Mouse (Mus musculus) heart, embryonic 16.5 days (tissue): ENCODE results near the gene Tmcc3. TPM values are rescaled to one million over a fixed set of nuclear protein-coding genes. Genes with fewer than 3 reads are reported as not detected.

Experiments used
- ATAC-seq: fragments of 200-750 bp; cut with Nextera tagmentation; replicated peaks from 2 replicates; pipeline ENCODE4 v1.8.0; 2017; ENCODE audit warnings: moderate number of reproducible peaks; ENCODE audit not compliant: insufficient read depth, low FRiP score; ENCODE audit errors: extremely low read depth
- H3K27ac ChIP-seq: fragments of 300-500 bp; sonication (generic); 2 replicates; pipeline ENCODE4 v1.5.1; 2014; ENCODE audit warnings: mild to moderate bottlenecking, low read length, control low read depth, moderate library complexity
- H3K27me3 ChIP-seq: fragments of 300-500 bp; sonication (generic); 2 replicates; pipeline ENCODE4 v1.6.1; 2014; ENCODE audit warnings: low read length, mixed read lengths; ENCODE audit not compliant: control insufficient read depth, insufficient read depth
- H3K36me3 ChIP-seq: fragments of 300-500 bp; sonication (generic); 2 replicates; pipeline ENCODE4 v1.6.1; 2014; ENCODE audit not compliant: control insufficient read depth, insufficient read depth
- H3K4me1 ChIP-seq: fragments of 300-500 bp; sonication (generic); 2 replicates; pipeline ENCODE4 v1.6.1; 2014; ENCODE audit warnings: low read length, mixed read lengths; ENCODE audit not compliant: control insufficient read depth, insufficient read depth
- H3K4me2 ChIP-seq: fragments of 300-500 bp; sonication (generic); 2 replicates; pipeline ENCODE4 v1.6.1; 2014; ENCODE audit warnings: low read depth, mild to moderate bottlenecking, control low read depth, low read length
- H3K4me3 ChIP-seq: fragments of 300-500 bp; sonication (generic); 2 replicates; pipeline ENCODE4 v1.5.1; 2014; ENCODE audit warnings: mild to moderate bottlenecking, control low read depth, low read length
- H3K9ac ChIP-seq: fragments of 300-500 bp; sonication (generic); 2 replicates; pipeline ENCODE4 v1.6.1; 2014; ENCODE audit warnings: low read length, control low read depth
- H3K9me3 ChIP-seq: fragments of 300-500 bp; sonication (generic); replicated peaks from 2 replicates; pipeline ENCODE4 v1.6.1; 2016; ENCODE audit warnings: low read length; ENCODE audit not compliant: control insufficient read depth
- WGBS: fragments of 180-500 bp; shearing (Covaris S2); extraction: QIAGEN DNeasy Blood & Tissue Kit; methylation state at CpG from one replicate; pipeline ENCODE4 v1.1.7; 2014; 5-methylcytosine and 5-hydroxymethylcytosine counted together
- polyA plus RNA-seq: library from polyadenylated mRNA; unstranded; fragments of >200 nt; fragmentation: Nextera tagmentation; extraction: Ambion mirVana; gene quantifications from 2 replicates; pipeline ENCODE4 v1.2.1, GENCODE M21; 2015

Tmcc3 gene
- polyA plus RNA-seq, 1 experiment from 2014 or later: 11.4 TPM

DNA sequence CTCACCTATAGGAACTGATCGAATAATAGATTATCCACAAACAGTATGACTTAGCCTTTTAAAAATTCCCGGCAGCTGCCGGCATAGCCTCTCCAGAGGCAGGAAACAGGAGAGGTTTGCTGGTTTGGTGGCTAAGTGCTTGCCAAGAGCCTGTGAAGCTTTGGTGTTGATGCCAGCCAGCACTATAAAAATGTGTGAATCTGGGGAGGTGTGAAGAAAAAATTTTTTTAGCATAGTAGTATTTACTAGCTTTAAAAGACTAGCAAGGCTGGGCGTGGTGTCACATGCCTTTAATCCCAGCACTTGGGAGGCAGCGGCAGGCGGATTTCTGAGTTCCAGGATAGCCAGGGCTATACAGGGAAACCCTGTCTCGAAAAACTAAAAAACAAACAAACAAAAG lies 31.8 kb downstream of the Tmcc3 start:
- no peak overlapping the region for H3K9ac ChIP-seq
- peaks cover 3% of the 10 kb centered on the region; the same call in 1 of the 2 replicates for H3K4me1 ChIP-seq
- WGBS: 79% methylated on average over 7 of the region's 7 CpGs
- no peak for ATAC-seq
- H3K36me3 ChIP-seq: no peaks in the 10 kb centered on the region
- no peak overlapping the region for H3K4me3 ChIP-seq
- H3K4me2 ChIP-seq: no peak overlapping the region
- no peaks in the 10 kb centered on the region for H3K27me3 ChIP-seq
- no peak overlapping the region for H3K27ac ChIP-seq
- H3K9me3 ChIP-seq: no peaks in the 10 kb centered on the region

DNA sequence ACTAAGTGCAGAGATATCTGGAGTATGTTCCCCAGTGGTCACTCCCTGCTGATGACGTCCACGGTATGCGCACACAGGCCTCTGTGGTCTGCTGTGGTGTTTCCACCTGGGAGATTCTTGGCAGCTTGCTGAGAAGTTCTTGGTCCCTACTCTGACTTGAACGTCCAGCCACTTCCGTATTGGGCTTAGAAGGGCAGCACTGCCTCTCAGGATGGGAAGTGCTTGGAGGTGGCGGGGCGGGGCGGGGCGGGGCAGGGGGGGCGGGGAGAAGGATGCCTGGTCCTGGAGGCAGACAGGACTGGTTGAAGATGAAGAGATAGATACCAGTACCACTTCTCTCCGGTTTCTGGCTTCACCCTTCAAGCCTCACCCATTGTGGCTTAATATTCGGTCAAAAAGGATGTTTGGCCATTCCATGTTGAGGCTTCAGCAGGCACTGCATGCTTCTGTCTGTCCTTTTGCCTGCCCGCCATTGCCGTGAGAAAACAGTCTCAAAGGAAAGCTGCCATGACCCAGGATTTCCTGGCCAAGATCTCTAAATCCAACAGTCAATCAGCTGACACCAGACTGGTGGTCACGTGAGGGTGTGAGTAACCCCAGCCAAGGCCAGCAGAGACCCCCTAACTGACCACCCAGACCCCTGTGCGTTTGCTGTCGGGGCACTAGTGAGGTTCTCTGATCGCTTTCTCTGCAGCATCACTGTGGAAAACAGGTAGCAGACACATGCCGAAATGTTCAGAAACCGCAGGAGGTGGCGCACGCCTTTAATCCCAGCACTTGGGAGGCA lies 33.1 kb downstream of the Tmcc3 start:
- H3K9ac ChIP-seq: no peak overlapping the region
- H3K27ac ChIP-seq: no peak overlapping the region
- peaks cover 3% of the 10 kb centered on the region; the same call in 1 of the 2 replicates for H3K4me1 ChIP-seq
- no peak; the same call in 1 of the 2 replicates for ATAC-seq
- no peaks in the 10 kb centered on the region for H3K36me3 ChIP-seq
- H3K9me3 ChIP-seq: no peaks in the 10 kb centered on the region
- WGBS: 45% methylated on average over 22 of the region's 22 CpGs
- H3K27me3 ChIP-seq: no peaks in the 10 kb centered on the region
- H3K4me3 ChIP-seq: no peak overlapping the region
- H3K4me2 ChIP-seq: peak overlapping the region; percentile 15; the same call in 1 of the 2 replicates

DNA sequence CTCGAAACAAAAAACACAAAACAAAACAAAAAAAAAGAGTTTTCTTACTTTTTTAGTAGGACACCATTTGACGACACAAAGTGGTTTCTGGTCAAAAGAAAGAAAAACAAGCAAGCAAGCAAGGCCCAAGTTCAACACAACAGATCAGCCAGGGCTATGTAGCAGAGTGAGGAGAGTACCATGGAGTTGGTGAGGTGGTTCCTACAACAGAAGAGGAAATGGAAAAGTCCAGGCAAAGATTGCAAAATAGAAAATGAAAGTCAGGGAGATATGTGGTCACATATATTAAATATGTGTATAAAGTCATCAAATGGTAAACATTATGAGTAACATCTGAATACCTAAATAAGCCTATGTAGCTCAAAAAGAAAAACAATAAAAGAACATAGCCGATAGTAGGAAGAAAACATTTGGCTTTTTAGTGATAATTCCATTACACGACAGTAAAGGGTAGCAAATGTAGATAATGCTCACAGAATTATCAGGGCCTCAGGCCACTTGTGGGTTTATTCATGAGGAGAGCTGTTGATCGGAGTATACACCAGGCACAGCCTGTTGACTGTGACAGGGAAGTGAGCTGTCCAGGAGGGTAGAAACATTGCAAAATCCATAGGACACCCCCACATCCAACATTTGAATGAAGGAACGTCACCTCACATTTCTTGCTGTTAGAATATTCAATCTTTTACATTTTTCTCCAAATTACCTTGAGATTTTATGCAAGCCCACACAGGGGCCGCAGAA lies 33.9 kb downstream of the Tmcc3 start:
- WGBS: 80% methylated on average over 7 of the region's 7 CpGs
- H3K27me3 ChIP-seq: no peaks in the 10 kb centered on the region
- no peak overlapping the region for H3K4me3 ChIP-seq
- H3K27ac ChIP-seq: no peak overlapping the region
- no peak overlapping the region for H3K9ac ChIP-seq
- no peak for ATAC-seq
- no peaks in the 10 kb centered on the region for H3K9me3 ChIP-seq
- H3K36me3 ChIP-seq: no peaks in the 10 kb centered on the region
- H3K4me2 ChIP-seq: no peak overlapping the region
- H3K4me1 ChIP-seq: peaks cover 3% of the 10 kb centered on the region; the same call in 1 of the 2 replicates

DNA sequence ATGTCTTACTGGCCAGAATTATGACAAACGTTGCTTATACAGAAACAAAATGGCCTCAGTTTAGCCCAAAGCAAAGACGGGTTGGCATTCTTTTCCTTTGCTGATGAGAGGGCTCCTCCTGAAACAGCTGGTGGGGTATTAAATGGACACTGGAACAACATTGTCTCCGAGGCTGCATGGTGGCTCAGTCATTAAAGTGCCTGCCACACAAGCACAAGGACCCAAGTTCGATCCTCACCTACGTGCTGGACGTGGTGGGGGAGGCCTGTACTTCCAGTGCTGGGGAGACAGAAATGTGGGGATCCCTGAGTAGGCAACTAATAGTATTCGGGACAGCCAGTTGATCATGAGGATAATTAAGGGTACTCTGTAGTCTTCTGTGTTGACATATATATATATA lies 34.8 kb downstream of the Tmcc3 start:
- Histone ChIP-seq H3K4me3 (no peak overlapping the region), H3K4me2 (no peak overlapping the region), H3K4me1 (peaks cover 3% of the 10 kb centered on the region), H3K27ac (no peak overlapping the region), H3K9me3 (no peaks in the 10 kb centered on the region), H3K27me3 (no peaks in the 10 kb centered on the region), H3K9ac (no peak overlapping the region), H3K36me3 (no peaks in the 10 kb centered on the region)
- 94% methylated on average over 7 of the region's 7 CpGs for WGBS
- ATAC-seq: no peak

DNA sequence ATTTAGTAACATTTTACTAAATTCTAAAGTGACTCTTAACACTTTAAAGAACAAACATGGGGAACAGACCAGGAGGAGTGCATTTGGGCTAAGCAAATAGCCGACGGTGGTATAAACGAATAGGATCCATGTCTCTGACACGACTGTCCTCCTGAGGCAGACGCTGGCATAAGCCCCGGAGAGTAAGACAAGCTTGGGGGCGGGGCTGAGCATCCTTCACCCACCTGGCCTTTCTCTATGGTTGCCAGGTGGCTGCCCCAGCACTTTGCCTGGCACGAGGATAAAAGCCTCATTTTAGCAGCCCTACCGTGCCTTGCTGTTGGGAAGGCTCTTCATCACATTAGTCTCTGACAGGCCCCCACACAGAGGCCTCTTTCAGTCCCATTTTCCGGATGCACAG lies 35.5 kb downstream of the Tmcc3 start:
- WGBS: 67% methylated on average over 10 of the region's 10 CpGs
- Histone ChIP-seq H3K4me3 (no peak overlapping the region), H3K27ac (no peak overlapping the region), H3K4me2 (no peak overlapping the region), H3K9me3 (no peaks in the 10 kb centered on the region), H3K36me3 (no peaks in the 10 kb centered on the region), H3K4me1 (peaks cover 3% of the 10 kb centered on the region), H3K27me3 (no peaks in the 10 kb centered on the region), H3K9ac (no peak overlapping the region)
- no peak for ATAC-seq

DNA sequence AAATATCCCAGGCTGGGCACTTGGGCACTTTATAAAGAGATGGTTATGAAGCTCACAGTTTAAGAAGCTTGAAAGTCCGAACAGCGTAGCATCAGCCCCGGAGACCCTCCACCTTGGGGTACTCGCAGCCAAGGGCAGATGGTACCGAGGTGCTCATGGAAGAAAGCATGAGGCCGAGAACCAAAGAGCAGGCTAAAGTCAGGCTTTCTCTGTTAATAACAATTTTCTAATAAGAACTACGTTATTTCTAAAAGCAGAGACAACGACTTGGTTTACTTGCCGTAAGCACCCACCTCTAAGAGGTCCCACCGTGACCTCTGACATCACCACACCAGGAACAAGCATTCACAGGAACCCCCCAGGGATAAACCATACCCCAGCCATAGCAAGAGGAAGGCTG lies 36.2 kb downstream of the Tmcc3 start:
- Histone ChIP-seq H3K27me3 (no peaks in the 10 kb centered on the region), H3K9me3 (no peaks in the 10 kb centered on the region), H3K4me2 (no peak overlapping the region), H3K4me3 (no peak overlapping the region), H3K4me1 (peaks cover 3% of the 10 kb centered on the region), H3K36me3 (no peaks in the 10 kb centered on the region), H3K27ac (no peak overlapping the region), H3K9ac (no peak overlapping the region)
- ATAC-seq: no peak
- 91% methylated on average over 10 of the region's 10 CpGs for WGBS

DNA sequence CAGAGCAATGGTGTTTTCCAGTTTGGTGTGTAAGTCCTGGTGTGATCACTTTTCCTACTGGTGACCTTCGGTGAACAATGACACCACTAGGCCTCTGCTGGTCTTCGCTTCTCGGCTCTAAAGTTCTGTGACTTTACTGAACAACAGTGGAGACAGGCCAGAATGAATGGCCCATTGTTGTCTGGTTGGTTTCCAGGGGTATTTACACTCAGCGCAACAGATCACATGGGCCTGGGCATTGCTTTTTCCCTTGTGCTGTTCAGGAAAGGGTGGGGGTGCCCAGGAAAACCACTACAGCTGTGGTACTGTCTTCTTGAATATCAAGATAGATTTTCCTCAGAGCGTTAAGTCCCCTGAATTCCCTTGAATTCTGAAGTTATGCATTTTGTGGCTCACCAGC lies 38.5 kb downstream of the Tmcc3 start:
- Histone ChIP-seq H3K36me3 (no peaks in the 10 kb centered on the region), H3K4me1 (no peaks in the 10 kb centered on the region; the same call in 1 of the 2 replicates), H3K4me2 (no peak overlapping the region), H3K4me3 (no peak overlapping the region), H3K27ac (no peak overlapping the region), H3K9me3 (no peaks in the 10 kb centered on the region), H3K27me3 (no peaks in the 10 kb centered on the region), H3K9ac (no peak overlapping the region)
- WGBS: 78% methylated on average over 5 of the region's 5 CpGs
- no peak for ATAC-seq

DNA sequence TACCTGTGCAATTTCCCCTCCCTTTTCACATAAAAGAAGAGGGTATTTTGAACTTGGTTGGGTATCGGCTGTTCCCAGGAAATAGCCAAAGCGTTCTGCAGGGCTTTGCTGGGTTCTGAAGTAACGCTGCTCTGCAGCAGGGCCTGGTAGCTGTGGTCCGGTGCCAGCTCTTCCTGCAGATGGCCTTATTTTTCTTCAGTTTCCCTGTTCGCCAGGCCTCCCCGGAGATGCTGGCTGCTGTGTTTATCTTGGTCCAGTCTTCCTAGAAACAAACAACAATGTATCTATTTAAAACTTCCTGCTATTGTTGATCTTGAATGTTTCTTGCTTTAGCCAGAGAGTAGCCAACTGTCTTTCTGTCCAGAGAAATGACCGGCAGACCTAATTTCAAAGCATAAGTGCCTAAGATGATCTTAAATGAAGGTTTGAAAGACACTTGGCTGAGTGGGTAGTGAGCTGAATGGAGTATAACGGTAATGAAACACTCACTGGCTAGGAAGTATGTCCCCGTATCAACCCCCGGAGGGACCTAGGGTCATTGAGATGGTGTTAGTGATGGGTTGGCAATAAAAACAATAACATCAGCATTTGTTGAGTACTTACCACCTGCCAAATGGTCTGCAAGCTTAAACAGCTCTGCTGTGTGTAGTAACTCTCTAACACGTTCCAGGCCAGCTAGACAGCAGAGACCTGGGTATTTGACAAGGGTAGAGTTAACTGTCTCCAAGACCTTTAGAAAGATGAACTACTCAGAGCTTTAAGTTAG lies 39.3 kb downstream of the Tmcc3 start:
- Histone ChIP-seq H3K27ac (no peak overlapping the region), H3K27me3 (no peaks in the 10 kb centered on the region), H3K9ac (no peak overlapping the region), H3K36me3 (no peaks in the 10 kb centered on the region), H3K4me1 (no peaks in the 10 kb centered on the region; the same call in 1 of the 2 replicates), H3K9me3 (no peaks in the 10 kb centered on the region), H3K4me2 (no peak overlapping the region), H3K4me3 (no peak overlapping the region)
- no peak for ATAC-seq
- 61% methylated on average over 11 of the region's 11 CpGs for WGBS
